Mouse (Mus musculus) kidney, adult 8-10 months (tissue): ENCODE data around the gene Dsn1.

Experiments
- DNase-seq, 2 experiments: peaks; one replicate each; pipeline ENCODE4 v3.0.0; 2022

Dsn1 gene

DNA sequence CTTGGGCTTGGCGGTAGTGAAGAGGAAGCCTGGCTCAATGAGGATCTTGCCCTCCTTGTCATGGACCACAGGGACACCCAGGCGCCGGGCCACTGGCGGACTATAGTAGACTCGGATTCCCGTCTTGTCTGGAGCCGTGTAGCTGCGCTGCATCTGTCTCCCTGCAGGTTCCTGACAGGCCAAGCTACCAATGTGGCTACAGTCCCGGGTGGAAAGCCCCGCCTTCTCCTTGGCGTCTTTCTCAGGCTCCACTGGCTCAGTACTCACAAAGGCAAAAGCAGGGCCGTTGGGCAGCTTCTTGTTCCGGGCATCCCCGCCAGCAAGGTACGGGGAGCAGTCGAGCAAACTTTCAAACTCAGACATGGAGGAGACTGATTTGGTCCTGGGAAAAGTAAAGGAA, 14.2 kb upstream of the Dsn1 start:
- no peak for DNase-seq

DNA sequence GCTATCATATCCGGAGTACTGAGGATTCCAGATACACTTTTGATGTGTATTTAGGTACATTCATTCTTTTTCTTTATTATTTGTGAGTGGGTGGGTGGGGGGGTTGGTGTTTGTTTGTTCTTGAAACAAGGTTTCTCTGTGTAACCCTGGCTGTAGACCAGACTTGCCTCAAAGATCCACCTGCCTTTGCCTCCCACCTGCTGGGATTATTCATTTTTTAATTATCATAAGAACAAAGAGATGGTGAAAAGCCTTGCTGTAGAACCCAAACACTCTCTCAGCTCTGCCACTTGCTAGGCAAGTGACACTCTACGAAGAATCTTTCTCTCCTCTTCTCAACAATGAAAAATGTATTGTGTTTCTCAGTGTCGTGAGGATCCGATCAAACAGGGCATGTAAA, 12.3 kb upstream of the Dsn1 start:
- no peak for DNase-seq

GRCm38 (mm10) chr2:157016529-157017270, 9.7 kb upstream of the Dsn1 start:
- DNase-seq, result no peak

DNA sequence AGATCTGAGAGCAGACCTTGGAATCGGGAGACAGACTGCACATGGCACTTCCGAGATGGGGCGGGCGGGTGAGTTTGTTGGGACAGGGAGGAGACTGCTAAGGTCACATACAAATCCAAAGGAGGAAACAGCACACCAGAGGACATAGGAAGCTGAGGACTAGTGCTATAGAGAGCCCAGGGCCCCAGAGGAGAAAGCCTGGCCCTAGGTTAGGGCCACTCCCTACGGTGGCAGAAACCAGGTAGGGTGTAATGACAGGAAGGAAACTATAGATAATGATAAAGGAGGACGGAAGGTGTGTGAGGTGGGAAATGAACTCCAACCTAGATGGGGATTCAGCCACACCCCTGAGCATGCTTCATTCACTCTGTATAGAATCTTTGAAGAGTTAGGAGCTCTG, 5.4 kb upstream of the Dsn1 start:
- no peak for DNase-seq

GRCm38 (mm10) chr2:157010634-157011310, 3.8 kb upstream of the Dsn1 start:
- DNase-seq, result no peak

DNA sequence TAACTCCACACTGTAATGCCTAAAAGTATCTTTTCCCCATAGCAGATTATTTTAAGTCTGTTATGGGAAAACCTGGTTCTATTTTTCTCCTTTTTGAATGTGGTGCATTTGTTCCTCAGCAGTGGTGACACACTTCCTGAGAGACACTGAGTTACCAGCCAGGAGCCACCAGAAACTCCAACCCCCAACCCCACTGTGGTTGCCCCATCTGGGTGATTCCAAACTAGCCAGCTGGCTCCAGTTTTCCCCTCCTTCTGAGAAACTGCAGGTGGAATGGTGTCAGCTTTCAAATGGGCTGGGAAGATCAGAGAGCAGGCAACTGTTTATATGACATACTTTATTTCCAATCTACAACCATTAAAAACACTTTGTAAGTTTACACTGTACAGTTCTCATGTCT, 3.2 kb upstream of the Dsn1 start:
- no peak for DNase-seq

- DNase-seq, result no peak
Measured at GRCm38 (mm10) chr2:157008509-157008908, 1.6 kb upstream of the Dsn1 start.

GRCm38 (mm10) chr2:157007234-157007596, 261 bp upstream of the Dsn1 start:
- no peak for DNase-seq

- peak in 1 of 2 experiments; percentile 15 for DNase-seq
Measured at GRCm38 (mm10) chr2:157002321-157002720, 4.6 kb downstream of the Dsn1 start.

- no peak for DNase-seq
Measured at GRCm38 (mm10) chr2:156998263-156998662, 8.7 kb downstream of the Dsn1 start.

DNA sequence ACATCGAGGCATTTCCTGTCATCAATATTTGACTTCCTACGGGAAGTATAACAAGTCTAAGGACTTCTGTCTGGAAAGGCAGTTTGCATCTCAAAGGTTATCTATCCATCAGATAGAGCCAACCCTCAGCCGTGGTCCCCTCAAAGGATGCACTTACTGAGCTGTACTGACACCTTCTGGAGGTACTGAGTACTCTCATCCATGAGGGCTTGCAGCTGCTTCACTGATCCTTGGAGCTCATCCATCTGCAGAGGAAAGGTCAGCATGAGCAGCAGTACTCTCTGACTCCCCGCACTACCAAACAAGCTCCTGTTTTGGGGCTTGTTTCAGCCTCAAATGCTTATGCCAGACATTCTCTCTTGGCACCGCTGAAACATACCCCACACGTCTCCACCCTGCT, 10.4 kb downstream of the Dsn1 start:
- peak; percentile 56 to 62 for DNase-seq

DNA sequence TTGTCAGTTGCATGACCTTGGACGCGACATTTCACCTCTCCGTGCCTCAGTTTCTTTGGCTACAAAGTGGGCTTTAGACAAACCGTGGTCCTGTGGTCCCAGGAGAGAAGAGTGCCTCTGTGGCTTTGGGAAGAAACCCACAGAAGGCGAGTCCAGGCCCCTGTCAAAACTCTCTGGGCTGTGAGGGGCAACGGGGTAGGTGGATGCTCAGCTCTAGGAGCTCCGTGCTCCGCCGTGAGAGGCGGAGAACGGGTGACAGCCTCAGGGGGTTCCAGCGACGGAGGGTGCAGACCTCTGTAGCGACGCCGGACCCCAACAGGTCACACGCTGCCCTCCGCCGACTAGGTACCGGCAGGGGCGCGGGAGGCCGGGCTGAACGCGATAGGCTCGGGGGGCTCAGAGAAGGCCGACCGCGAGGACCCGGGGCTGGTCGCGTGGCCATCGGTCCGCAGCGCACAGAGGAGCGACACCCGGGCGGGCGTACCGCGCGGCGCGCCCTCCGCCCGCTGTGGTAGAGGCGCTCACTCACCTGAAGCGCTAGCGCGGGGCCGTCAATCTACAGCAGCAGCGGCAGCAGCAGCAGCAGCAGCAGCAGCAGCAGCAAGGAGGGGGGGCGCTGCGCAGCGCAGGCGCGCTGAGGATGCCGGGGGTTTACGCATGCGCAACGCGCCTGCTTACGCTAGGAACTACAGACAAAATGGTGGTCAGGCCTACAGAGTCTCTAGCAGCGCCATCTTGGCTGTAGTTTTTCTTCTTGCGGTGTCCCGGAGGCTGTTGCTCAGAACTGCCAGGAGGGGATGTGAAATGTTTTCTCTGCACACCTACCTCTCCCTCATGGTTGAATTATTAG, 15.3 kb downstream of the Dsn1 start, which contains the start of gene Ndrg3:
Ndrg3 (minus strand) TSS at position 587 of the 850 bp plus-strand sequence.
- DNase-seq, result peak; percentile 98

DNA sequence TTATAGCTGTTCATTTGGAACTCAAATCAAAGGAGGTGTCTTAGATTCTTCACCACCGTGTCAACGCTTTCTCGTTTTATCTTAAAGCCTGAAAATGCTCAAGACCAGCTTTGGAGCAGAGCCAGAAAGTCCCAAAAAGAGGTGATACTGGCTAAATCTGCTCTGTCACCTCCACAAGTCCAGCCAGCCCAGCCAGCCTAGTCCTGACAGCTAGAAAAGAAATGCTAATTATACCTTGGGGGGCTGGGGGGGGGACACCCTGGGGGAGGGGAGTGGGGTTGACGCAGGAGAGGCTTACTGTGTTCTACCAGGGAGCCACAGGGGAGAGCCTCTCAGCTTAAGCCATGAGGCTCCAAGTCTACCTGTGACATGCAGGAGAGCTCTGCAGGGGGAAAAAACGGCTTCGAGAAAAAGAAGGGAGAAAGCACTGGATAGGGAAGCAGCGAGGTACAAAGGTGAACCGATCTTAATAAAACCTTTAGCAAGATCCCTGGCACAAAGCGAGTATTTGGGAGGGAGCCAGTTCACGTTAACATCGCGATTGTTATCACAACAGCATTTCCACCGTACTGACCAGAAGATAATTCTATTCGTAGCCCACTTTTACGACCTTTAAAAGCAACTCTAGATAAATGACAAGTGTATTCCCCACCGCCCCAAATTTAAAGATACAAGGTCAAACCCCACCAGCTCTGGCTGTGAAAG, 16.1 kb downstream of the Dsn1 start:
- peak; percentile 39 to 58 for DNase-seq

DNA sequence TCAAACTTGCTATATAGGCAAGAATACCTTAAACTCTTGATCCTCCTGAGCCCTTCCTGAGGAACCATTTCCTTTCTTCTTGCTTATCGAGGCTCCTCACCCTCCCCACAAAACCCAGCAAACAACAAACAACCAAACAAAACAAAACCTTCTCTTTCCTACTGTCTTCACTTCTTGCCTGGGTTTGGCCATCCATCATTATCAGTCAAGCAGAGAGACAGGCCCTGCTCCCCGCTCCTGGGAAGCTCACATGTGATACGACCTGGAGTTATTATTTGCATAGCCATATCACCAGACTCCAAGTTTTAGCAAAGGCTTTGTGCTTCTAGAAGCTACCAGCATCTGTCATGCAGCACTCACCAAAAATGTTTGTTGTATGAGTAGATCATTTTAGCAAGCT, 19.6 kb downstream of the Dsn1 start:
- no peak for DNase-seq

DNA sequence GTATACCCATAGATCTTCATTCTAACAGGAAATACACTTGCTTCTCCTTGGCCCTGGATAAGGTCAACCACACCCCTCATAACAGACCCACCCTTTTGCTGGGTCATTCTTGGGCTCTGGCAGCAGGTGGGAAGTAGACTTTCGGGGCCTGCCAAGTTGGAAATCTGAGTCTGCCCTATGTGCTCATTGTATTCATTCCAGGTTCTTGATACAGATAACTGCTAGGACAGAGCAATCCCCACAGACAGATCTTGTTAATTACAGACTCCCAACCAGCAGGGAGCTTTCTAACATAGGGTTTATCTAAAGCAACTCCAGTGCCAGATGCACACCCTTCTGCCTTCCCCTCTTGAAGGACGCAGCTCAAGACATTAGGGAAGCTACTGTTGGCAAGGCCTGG, 24.1 kb downstream of the Dsn1 start:
- DNase-seq, result no peak

GRCm38 (mm10) chr2:156981291-156981690, 25.7 kb downstream of the Dsn1 start:
- no peak for DNase-seq

GRCm38 (mm10) chr2:156980059-156980458, 26.9 kb downstream of the Dsn1 start:
- no peak for DNase-seq

DNA sequence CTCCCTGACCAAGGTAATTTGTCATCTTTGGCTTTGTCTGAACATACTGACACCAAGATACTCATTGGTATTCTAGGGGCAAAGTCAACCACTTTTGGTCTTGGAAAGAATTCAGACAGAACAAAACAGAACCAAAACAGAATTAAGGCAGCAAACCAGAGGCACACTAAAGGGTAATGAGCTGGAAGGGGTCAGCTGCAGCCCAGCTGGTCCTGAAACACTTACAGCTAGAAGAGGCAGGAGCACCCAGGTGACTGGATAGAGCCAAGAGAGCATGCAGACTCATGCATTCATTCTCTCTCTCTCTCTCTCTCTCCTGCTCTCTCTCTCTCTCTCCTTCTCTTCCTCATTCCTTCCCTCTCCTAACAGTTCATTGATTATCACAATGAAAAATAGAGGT, 30.2 kb downstream of the Dsn1 start:
- DNase-seq, result no peak

GRCm38 (mm10) chr2:156974967-156975366, 32.0 kb downstream of the Dsn1 start:
- DNase-seq, result no peak

DNA sequence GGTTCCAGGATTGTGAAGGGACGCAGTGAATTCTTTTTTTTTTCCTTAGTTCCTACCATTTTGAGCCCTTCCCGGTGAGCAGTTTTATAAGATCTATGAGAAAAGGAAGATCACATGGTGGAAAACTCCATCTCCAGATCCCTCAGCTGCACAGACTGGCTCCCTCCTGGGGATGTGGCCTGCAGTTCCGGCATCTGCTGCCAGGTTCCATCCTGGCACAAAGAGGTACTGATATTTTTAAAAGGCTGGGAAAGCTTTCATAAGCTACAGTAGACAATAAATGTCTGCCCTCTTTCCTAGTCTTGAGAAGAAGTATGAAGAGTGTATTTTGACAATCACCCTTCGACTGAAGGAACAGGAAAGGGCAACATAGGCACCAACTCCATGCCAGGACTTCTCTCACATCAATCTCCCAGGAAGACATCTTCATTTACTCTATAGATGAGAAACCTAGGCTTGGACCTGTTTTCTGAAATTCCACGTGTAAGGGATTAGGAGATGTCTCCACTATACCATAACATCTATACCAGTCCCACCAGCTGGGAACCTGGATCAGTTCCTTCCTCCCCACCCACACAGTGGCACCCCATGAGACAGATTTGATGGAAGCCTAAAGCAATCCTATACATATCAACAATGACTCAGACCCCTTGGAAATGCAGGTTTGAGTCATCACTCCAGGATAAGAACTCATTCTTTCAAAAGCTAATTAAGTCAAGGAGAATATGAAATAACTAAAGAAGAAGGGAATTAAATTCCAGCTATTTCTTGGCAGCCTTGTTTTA, 33.4 kb downstream of the Dsn1 start:
- DNase-seq, result no peak

- DNase-seq, result no peak
Measured at GRCm38 (mm10) chr2:156970253-156970652, 36.7 kb downstream of the Dsn1 start.

GRCm38 (mm10) chr2:156968501-156968900, 38.5 kb downstream of the Dsn1 start:
- DNase-seq, result no peak
